23 mouse cellular contexts compared by ENCODE assay signal in the genomic region with DNA sequence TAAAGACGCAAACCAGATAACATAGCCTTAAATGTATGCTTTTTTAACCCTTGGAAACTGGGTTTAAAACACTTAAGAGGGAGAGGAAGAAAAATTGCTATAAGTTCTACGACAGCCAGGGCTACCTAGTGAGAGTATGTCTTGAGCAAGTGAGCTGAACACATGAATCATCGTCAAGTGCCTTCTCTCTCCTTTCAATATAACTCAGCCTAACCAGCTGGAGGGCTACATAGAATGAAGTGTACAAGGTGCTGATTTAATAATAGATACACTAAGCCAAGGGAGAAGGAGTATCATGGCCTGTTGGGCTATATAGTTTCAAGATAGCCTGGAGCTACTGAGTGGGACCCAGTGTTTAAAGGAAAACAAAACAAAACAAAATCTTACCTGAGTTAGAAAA. TPM values are rescaled to one million over a fixed set of nuclear protein-coding genes. Genes with fewer than 3 reads are reported as not detected.
"Had no signal": no experiment of that assay in that cellular context is flagged by ENCODE, and none has a peak within 500 bp of the region (broad histone marks: within the 10 kb centered on the region; RNA-seq: fewer than 3 reads in every experiment).

No protein-coding gene starts in this region.

- H3K4me3 ChIP-seq: liver, embryonic 12.5 days; megakaryocyte, embryonic 14.5 days; midbrain, embryonic 13.5 days; midbrain, embryonic 15.5 days; neural tube, embryonic 12.5 days had no signal

- H3K27me3 ChIP-seq: liver, embryonic 12.5 days; megakaryocyte, embryonic 14.5 days; midbrain, embryonic 13.5 days; midbrain, embryonic 15.5 days; neural tube, embryonic 12.5 days had no signal

- H3K4me2 ChIP-seq: liver, embryonic 12.5 days; lung, embryonic 14.5 days; midbrain, embryonic 13.5 days; midbrain, embryonic 15.5 days; neural tube, embryonic 12.5 days had no signal

- H3K9me3 ChIP-seq: liver, embryonic 12.5 days; megakaryocyte, embryonic 14.5 days; midbrain, embryonic 13.5 days; midbrain, embryonic 15.5 days; neural tube, embryonic 12.5 days had no signal

- H3K27ac ChIP-seq: liver, embryonic 12.5 days; liver, embryonic 14.5 days; macrophage; midbrain, embryonic 13.5 days; midbrain, embryonic 15.5 days; neural tube, embryonic 12.5 days had no signal

- DNase-seq: lung, embryonic 14.5 days; lung, postnatal 14 days; lung, postnatal 36 days; right cerebral cortex, postnatal 14 days; thymus, adult 2 months; thymus, postnatal 25 days; thymus, postnatal 4 days had no signal

- ATAC-seq: liver, embryonic 12.5 days; midbrain, embryonic 13.5 days; midbrain, embryonic 15.5 days had no signal

- H3K9ac ChIP-seq: liver, embryonic 12.5 days; liver, embryonic 14.5 days; lung, embryonic 14.5 days; midbrain, embryonic 13.5 days; midbrain, embryonic 15.5 days; neural tube, embryonic 12.5 days had no signal

RNA-seq across cellular contexts. Expression of a gene that starts 4.9 kb away (rescaled TPM):
- total RNA-seq: monocyte, adult 5-6 weeks had no signal

RNA-seq across cellular contexts. Expression of a gene that starts 31.5 kb away (rescaled TPM):
- total RNA-seq: megakaryocyte progenitor cell, adult 5-6 weeks; midbrain, postnatal 0 days; monocyte, adult 5-6 weeks; neutrophil, adult 5-6 weeks had no signal
- polyA plus RNA-seq: liver, embryonic 12.5 days; liver, embryonic 14.5 days; liver, embryonic 16.5 days; lung, embryonic 16.5 days; macrophage; midbrain, embryonic 13.5 days; midbrain, embryonic 15.5 days; neural tube, embryonic 12.5 days; neural tube, embryonic 14.5 days; stomach, embryonic 14.5 days; stomach, embryonic 16.5 days had no signal
